Comparison of ENCODE assay signal across 8 mouse cellular contexts in genomic region chr13:37827996-37828579, GRCm38 (mm10). TPM values are rescaled to one million over a fixed set of nuclear protein-coding genes. Genes with fewer than 3 reads are reported as not detected.
A peak's percentile ranks its signal among the peaks of the same experiment; 100 is the strongest.
DNase-seq lines count a peak whose midpoint lies in the region; ATAC-seq and TF ChIP-seq lines count a peak whose summit lies in the region.

No protein-coding gene starts in this region.

- H3K9me3 ChIP-seq in embryonic facial prominence, embryonic 10.5 days = no peaks in the 10 kb centered on the region
- H3K9me3 ChIP-seq in intestine, embryonic 15.5 days = no peaks in the 10 kb centered on the region
- H3K9me3 ChIP-seq in neural tube, embryonic 12.5 days = no peaks in the 10 kb centered on the region

- no peak for TF ChIP-seq CTCF in layer of hippocampus, adult 2 months (conservative IDR thresholded peaks at IDR 0.05)

- no peak for ATAC-seq in intestine, embryonic 15.5 days
- ATAC-seq in neural tube, embryonic 12.5 days (ENCODE audit: low FRiP score, low read depth) = no peak

- H3K36me3 ChIP-seq in embryonic facial prominence, embryonic 10.5 days (replicated peaks) = no peaks in the 10 kb centered on the region
- no peaks in the 10 kb centered on the region for H3K36me3 ChIP-seq in intestine, embryonic 15.5 days
- H3K36me3 ChIP-seq in neural tube, embryonic 12.5 days = no peaks in the 10 kb centered on the region

- peaks cover 32% of the 10 kb centered on the region for H3K27me3 ChIP-seq in embryonic facial prominence, embryonic 10.5 days (replicated peaks; ENCODE audit: low read depth, poor library complexity, severe bottlenecking)
- no peaks in the 10 kb centered on the region for H3K27me3 ChIP-seq in intestine, embryonic 15.5 days (replicated peaks)
- H3K27me3 ChIP-seq in neural tube, embryonic 12.5 days (replicated peaks) = peaks cover 23% of the 10 kb centered on the region

- no peak for DNase-seq in layer of hippocampus, adult 2 months (ENCODE audit: low spot score in 2 of 2)
- DNase-seq in layer of hippocampus, adult 8-10 months (ENCODE audit: low spot score in 2 of 2) = no peak
- DNase-seq in embryonic facial prominence, embryonic 10.5 days (ENCODE audit: low spot score) = no peak
- DNase-seq in spleen, postnatal 4 days (ENCODE audit: low spot score in 2 of 2) = no peak
- DNase-seq in adrenal gland, adult (ENCODE audit: inconsistent age in 2 of 2, low spot score in 1 of 2) = no peak
- DNase-seq in cerebellum, postnatal 14 days = no peak

- H3K9ac ChIP-seq in intestine, embryonic 15.5 days = peak overlapping the region; percentile 85
- no peak overlapping the region for H3K9ac ChIP-seq in neural tube, embryonic 12.5 days

- peaks cover 68% of the 10 kb centered on the region for H3K4me1 ChIP-seq in embryonic facial prominence, embryonic 10.5 days
- H3K4me1 ChIP-seq in intestine, embryonic 15.5 days (replicated peaks) = peaks cover 38% of the 10 kb centered on the region
- peaks cover 41% of the 10 kb centered on the region for H3K4me1 ChIP-seq in neural tube, embryonic 12.5 days

- peak overlapping the region; percentile 98 for H3K4me2 ChIP-seq in intestine, embryonic 15.5 days (replicated peaks)
- H3K4me2 ChIP-seq in neural tube, embryonic 12.5 days (replicated peaks) = peak overlapping the region; percentile 95

- WGBS in embryonic facial prominence, embryonic 10.5 days = 5% methylated on average over 13 of the region's 13 CpGs
- WGBS in intestine, embryonic 15.5 days = 12% methylated on average over 13 of the region's 13 CpGs
- 7% methylated on average over 13 of the region's 13 CpGs for WGBS in neural tube, embryonic 12.5 days

- peak overlapping the region; percentile 89 for H3K27ac ChIP-seq in layer of hippocampus, adult 2 months
- H3K27ac ChIP-seq in embryonic facial prominence, embryonic 10.5 days (replicated peaks) = peak overlapping the region; percentile 94; the same call in 1 of the 2 replicates
- H3K27ac ChIP-seq in intestine, embryonic 15.5 days = peak overlapping the region; percentile 95
- H3K27ac ChIP-seq in neural tube, embryonic 12.5 days = no peak overlapping the region

- peak overlapping the region; percentile 81 for H3K4me3 ChIP-seq in layer of hippocampus, adult 2 months
- H3K4me3 ChIP-seq in embryonic facial prominence, embryonic 10.5 days = peak overlapping the region; percentile 89
- peak overlapping the region; percentile 88 for H3K4me3 ChIP-seq in intestine, embryonic 15.5 days (replicated peaks)
- H3K4me3 ChIP-seq in neural tube, embryonic 12.5 days = peak overlapping the region; percentile 72

RNA-seq across cellular contexts. Expression of gene Rreb1, which starts 49.9 kb away (rescaled TPM):
- total RNA-seq in layer of hippocampus, adult 2 months (2021) = 100 to 1,000 TPM in 1 of 2 experiments, 10 to 100 TPM in 1; 74.1 to 104 TPM
- total RNA-seq in layer of hippocampus, adult 8-10 months (2022) = 10 to 100 TPM; 70.8 to 99.4 (median 89.0) TPM
- polyA plus RNA-seq in embryonic facial prominence, embryonic 10.5 days (2016; fragmentation: Nextera tagmentation; extraction: Ambion mirVana) = 6.0 and 6.4 TPM in 2 replicates
- 16.1 and 16.5 TPM in 2 replicates for polyA plus RNA-seq in intestine, embryonic 15.5 days (2015; fragmentation: Nextera tagmentation; extraction: Ambion mirVana)
- polyA plus RNA-seq in neural tube, embryonic 12.5 days (2016; fragmentation: Nextera tagmentation; extraction: Ambion mirVana) = 3.9 and 5.2 TPM in 2 replicates
